Mouse (Mus musculus): ENCODE measurements around the gene Col9a3.

Col9a3 gene

GRCm38 (mm10) chr2:180597490-180597889 is at the start of gene Col9a3:
TSS of gene Col9a3 (plus strand) at chr2:180597790.
- DNase-seq (ENCODE audit: inconsistent age in 2 of 2, low spot score in 1 of 2) = no peak

- no peak for DNase-seq (ENCODE audit: inconsistent age in 2 of 2, low spot score in 1 of 2)
These were observed 45.2 kb upstream of the Col9a3 start for GRCm38 (mm10) chr2:180552340-180552739.

GRCm38 (mm10) chr2:180555219-180555618 is 42.4 kb upstream of the Col9a3 start:
- no peak for DNase-seq (ENCODE audit: inconsistent age in 2 of 2, low spot score in 1 of 2)

- DNase-seq (ENCODE audit: inconsistent age in 2 of 2, low spot score in 1 of 2) = no peak
These were observed 41.1 kb upstream of the Col9a3 start for GRCm38 (mm10) chr2:180556470-180556869.

- DNase-seq (ENCODE audit: inconsistent age in 2 of 2, low spot score in 1 of 2) = peak in 1 of 2 experiments; percentile 37
These were observed 37.3 kb upstream of the Col9a3 start for GRCm38 (mm10) chr2:180560245-180560644.

- DNase-seq (ENCODE audit: inconsistent age in 2 of 2, low spot score in 1 of 2) = no peak
These were observed 35.4 kb upstream of the Col9a3 start for GRCm38 (mm10) chr2:180562146-180562545.

- DNase-seq (ENCODE audit: inconsistent age in 2 of 2, low spot score in 1 of 2) = no peak
These were observed 34.3 kb upstream of the Col9a3 start for GRCm38 (mm10) chr2:180563296-180563695.

- no peak for DNase-seq (ENCODE audit: inconsistent age in 2 of 2, low spot score in 1 of 2)
These were observed 33.7 kb upstream of the Col9a3 start for GRCm38 (mm10) chr2:180563841-180564240.

- DNase-seq (ENCODE audit: inconsistent age in 2 of 2, low spot score in 1 of 2) = peak; percentile 65 to 85
These were observed 31.2 kb upstream of the Col9a3 start for GRCm38 (mm10) chr2:180566240-180566913.

GRCm38 (mm10) chr2:180569028-180569643 is 28.5 kb upstream of the Col9a3 start:
- DNase-seq (ENCODE audit: inconsistent age in 2 of 2, low spot score in 1 of 2) = peak; percentile 41 to 81

GRCm38 (mm10) chr2:180576482-180576881 is 21.1 kb upstream of the Col9a3 start:
- peak; percentile 53 to 64 for DNase-seq (ENCODE audit: inconsistent age in 2 of 2, low spot score in 1 of 2)

GRCm38 (mm10) chr2:180578686-180579085 is 18.9 kb upstream of the Col9a3 start:
- peak; percentile 70 to 87 for DNase-seq (ENCODE audit: inconsistent age in 2 of 2, low spot score in 1 of 2)

GRCm38 (mm10) chr2:180581002-180581401 is 16.6 kb upstream of the Col9a3 start, which contains the start of gene Mrgbp:
TSS of gene Mrgbp (plus strand) at chr2:180581304.
- DNase-seq (ENCODE audit: inconsistent age in 2 of 2, low spot score in 1 of 2) = peak in 1 of 2 experiments; percentile 48

GRCm38 (mm10) chr2:180582481-180583153 is 15.0 kb upstream of the Col9a3 start:
- DNase-seq (ENCODE audit: inconsistent age in 2 of 2, low spot score in 1 of 2) = peak; percentile 98 to 99

- DNase-seq (ENCODE audit: inconsistent age in 2 of 2, low spot score in 1 of 2) = peak; percentile 32 to 59
These were observed 14.5 kb upstream of the Col9a3 start for GRCm38 (mm10) chr2:180583154-180583507.

GRCm38 (mm10) chr2:180588736-180589122 is 8.9 kb upstream of the Col9a3 start:
- no peak for DNase-seq (ENCODE audit: inconsistent age in 2 of 2, low spot score in 1 of 2)

GRCm38 (mm10) chr2:180589123-180589831 is 8.3 kb upstream of the Col9a3 start, which contains the start of gene Ogfr:
TSS of gene Ogfr (plus strand) at chr2:180589245.
- peak; percentile 87 to 96 for DNase-seq (ENCODE audit: inconsistent age in 2 of 2, low spot score in 1 of 2)

- DNase-seq (ENCODE audit: inconsistent age in 2 of 2, low spot score in 1 of 2) = no peak
These were observed 641 bp downstream of the Col9a3 start for GRCm38 (mm10) chr2:180598157-180598705.

- no peak for DNase-seq (ENCODE audit: inconsistent age in 2 of 2, low spot score in 1 of 2)
These were observed 3.0 kb downstream of the Col9a3 start for GRCm38 (mm10) chr2:180600569-180601021.

GRCm38 (mm10) chr2:180604781-180605180 is 7.2 kb downstream of the Col9a3 start:
- no peak for DNase-seq (ENCODE audit: inconsistent age in 2 of 2, low spot score in 1 of 2)

- DNase-seq (ENCODE audit: inconsistent age in 2 of 2, low spot score in 1 of 2) = no peak
These were observed 12.7 kb downstream of the Col9a3 start for GRCm38 (mm10) chr2:180610283-180610682.
